Mouse (Mus musculus) liver, adult 2 months (tissue): ENCODE measurements around the gene Rtn4rl2.

Source experiments
- CTCF ChIP-seq: fragments of 200-500 bp; IDR thresholded peaks from 2 replicates; pipeline ENCODE4 v1.5.1; 2011; ENCODE audit warnings: low read depth, low read length, control low read depth
- POLR2A ChIP-seq: fragments of 200-500 bp; IDR thresholded peaks from 2 replicates; pipeline ENCODE4 v1.6.1; 2011; ENCODE audit warnings: low read length, control low read depth; ENCODE audit not compliant: insufficient read depth; ENCODE audit errors: extremely low read depth

- TF ChIP-seq CTCF (no peak), POLR2A (no peak)
Measured at GRCm38 (mm10) chr2:84883942-84884341, 2.6 kb downstream of the Rtn4rl2 start.
